Mouse (Mus musculus) layer of hippocampus, adult 2 months (tissue): Measurements from ENCODE around the gene Pmpca. TPM values are rescaled to one million over a fixed set of nuclear protein-coding genes. Genes with fewer than 3 reads are reported as not detected.
"Not testable (repeated sequence)": the region's sequence is repeated elsewhere in the genome, so short reads cannot be mapped to it uniquely, and the experiment has no call there.

Source experiments
- DNase-seq, 2 experiments: peaks; one replicate each; pipeline ENCODE4 v3.0.0; 2022; ENCODE audit warnings: low spot score in 2 of 2
- H3K27ac ChIP-seq: fragments of 200-600 bp; 2 replicates; pipeline ENCODE4 v1.8.1; 2022
- H3K4me3 ChIP-seq: fragments of 200-600 bp; 2 replicates; pipeline ENCODE4 v1.8.1; 2022; ENCODE audit warnings: mild to moderate bottlenecking
- CTCF ChIP-seq: fragments of 200-600 bp; conservative IDR thresholded peaks from 2 replicates; pipeline ENCODE4 v1.8.1; 2022; ENCODE audit warnings: antibody characterized with exemption, mild to moderate bottlenecking, moderate library complexity
- total RNA-seq, 2 experiments: library from RNA; stranded (reverse); gene quantifications; 2 replicates each; pipeline ENCODE4 v1.2.3; 2021

Pmpca gene
- total RNA-seq, 2 experiments from 2014 or later = 89.2 to 100 TPM

DNA sequence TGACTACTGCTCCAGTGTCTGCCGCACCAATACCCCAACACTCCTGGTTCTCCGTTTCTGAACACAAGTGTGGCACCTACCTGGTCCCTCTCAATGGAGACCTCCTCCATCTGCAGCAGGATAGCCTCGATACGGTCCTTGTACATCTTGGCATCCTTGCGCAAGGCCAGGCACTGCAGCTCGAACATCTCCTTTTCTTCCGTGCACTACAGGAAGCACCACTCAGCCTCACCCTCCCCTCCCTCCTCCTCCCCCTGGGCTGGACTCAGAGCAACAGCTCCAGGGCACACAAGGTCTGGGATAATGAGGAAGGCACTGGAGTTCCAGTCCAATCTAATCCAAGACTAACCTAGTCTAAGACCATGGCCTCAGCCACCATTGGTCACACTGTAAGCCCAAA is 32.5 kb upstream of the Pmpca start:
- Histone ChIP-seq H3K27ac (no peak overlapping the region), H3K4me3 (no peak overlapping the region)
- no peak for TF ChIP-seq CTCF
- no peak for DNase-seq

DNA sequence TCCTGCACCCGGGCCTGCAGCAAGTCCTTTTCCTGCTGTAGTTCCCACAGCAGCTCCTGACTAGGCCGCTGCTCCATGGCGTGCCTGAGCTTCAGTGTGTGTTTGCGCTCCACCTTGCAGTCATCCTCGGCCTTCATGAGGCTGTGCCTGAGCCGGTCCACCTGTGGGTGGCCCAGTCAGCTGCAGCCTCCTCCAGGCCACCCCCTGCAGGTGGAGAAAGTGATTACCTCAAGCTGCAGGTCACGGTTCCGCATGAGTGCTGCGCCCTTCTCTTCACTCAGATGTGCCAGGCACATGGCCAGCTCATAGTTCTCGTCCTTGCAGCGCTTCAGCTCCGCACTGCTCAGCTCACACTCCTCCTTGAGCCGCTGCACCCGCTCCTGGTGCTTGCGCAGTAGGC is 31.7 kb upstream of the Pmpca start:
- no peak overlapping the region for H3K4me3 ChIP-seq
- no peak overlapping the region for H3K27ac ChIP-seq
- TF ChIP-seq CTCF = peak; percentile 40
- no peak for DNase-seq

DNA sequence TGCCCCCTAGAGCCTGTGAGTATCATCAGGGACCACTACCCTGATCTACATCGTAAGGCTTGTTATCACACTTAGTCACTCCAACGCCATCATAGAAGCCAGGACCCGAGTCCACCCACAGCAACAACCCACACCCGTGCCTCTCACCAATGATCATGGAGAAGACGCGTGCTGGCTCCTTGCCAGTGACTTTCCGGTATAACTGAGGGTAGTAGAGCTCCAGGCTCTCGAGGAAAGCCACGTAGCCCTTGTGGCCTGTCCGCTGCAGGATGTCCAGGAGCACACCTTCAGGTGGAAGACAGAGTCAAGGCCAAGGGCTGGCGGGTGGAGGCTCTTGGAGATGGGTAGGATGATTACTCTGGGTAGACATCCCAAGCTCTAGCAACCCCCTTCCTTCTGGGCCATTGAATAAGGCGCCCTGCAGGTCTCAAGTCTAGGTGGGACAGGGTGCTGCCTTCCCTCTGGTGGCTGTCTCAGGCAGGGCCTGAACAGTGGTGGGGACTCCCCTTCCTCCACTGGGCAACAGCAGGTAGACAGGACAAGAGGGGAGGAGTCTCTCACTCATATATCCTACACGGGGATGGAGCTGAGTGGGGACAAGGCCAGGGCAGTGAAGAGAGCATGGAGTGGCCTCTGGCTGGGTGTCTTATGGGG is 30.3 kb upstream of the Pmpca start:
- no peak overlapping the region for H3K27ac ChIP-seq
- no peak overlapping the region for H3K4me3 ChIP-seq
- TF ChIP-seq CTCF = 0 out of 2 replicates have a peak, but pooled peaks have one; percentile 5
- no peak for DNase-seq

DNA sequence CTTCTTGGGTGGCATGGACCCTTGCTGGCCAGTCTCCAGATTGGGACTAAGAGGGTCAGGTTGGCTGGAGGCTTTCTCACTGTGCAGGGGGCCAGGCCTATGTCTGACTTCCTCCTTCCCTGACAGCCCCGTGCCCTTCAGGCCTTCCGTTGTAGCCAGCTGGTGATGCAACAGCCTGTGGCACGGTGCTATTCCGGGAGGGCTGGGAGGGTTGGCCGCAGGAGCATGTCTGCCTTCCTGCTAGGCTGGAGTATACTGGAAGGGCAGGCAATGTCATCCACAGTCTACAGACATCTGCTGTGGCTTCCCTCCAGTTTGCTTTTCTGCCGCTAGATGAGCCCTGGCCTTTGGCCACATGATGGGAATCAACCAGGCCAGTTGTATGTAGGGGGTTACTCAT is 29.2 kb upstream of the Pmpca start:
- H3K4me3 ChIP-seq = no peak overlapping the region
- no peak overlapping the region for H3K27ac ChIP-seq
- peak; percentile 28; the same call in 1 of the 2 replicates for TF ChIP-seq CTCF
- DNase-seq = no peak

DNA sequence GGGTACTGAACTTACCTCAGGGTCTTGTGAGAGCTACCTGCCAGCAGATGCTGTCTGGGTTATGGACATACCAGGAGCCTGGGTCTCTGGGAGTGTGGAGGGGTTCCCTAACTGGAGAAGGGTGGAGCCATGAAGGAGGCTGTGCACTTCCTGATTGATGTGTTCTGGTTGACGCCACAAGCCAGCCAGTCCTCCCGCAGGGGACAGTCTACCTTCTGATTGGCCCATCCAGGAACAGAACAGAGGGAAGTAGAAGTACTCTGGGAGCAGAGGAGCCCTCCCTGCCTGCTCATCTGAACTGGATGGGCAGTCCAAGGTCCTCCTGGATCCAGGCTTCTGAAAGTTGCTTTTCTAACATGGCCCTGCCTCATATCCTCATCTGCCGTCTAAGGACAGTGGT is 28.4 kb upstream of the Pmpca start, which contains the start of gene Card9:
Card9 (minus strand) TSS at position 147 of the 400 bp plus-strand sequence.
- TF ChIP-seq CTCF = no peak
- Histone ChIP-seq H3K4me3 (no peak within 1 kb of the TSS), H3K27ac (no peak within 1 kb of the TSS)
- no peak for DNase-seq

DNA sequence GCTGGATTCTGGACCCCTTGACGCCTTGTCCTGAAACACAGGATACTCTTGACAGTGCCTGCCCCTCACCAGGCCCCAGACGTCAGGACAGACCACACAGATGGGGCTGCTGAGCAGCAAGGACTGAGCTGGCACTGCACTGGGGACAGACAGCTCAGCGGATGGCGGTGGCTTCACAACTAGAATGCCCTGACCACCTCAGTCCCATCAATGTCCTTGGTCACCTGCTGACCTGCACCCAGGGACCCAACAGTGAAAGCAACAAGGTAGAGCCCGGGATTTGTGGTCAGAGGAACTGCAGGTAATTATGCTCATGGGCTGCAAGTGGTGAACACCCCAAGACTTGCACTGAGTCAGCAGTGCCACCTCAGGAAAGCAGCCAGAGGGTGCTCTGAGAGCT is 26.1 kb upstream of the Pmpca start:
- Histone ChIP-seq H3K27ac (no peak overlapping the region), H3K4me3 (no peak overlapping the region)
- no peak for TF ChIP-seq CTCF
- no peak for DNase-seq

DNA sequence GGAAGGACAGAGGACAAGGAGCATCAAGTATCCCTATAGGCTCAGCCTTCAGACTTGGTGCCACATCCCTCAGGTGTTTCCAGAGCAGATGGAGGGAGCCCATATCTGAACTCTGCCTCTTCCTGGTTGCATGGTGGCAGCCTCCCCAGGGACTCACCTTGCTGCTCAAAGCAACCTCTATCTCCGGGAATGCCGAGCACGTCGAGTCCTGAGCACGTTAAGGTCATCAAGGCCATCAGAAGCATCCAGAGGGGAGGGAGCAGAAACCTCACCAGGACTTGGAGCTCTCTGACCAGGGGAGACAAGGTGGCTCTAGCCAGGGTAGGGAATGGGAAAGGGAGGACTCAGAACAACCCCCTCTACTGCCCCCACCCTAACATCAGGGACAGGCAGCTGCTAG is 25.7 kb upstream of the Pmpca start:
- no peak for DNase-seq
- TF ChIP-seq CTCF = no peak
- no peak overlapping the region for H3K27ac ChIP-seq
- H3K4me3 ChIP-seq = no peak overlapping the region

DNA sequence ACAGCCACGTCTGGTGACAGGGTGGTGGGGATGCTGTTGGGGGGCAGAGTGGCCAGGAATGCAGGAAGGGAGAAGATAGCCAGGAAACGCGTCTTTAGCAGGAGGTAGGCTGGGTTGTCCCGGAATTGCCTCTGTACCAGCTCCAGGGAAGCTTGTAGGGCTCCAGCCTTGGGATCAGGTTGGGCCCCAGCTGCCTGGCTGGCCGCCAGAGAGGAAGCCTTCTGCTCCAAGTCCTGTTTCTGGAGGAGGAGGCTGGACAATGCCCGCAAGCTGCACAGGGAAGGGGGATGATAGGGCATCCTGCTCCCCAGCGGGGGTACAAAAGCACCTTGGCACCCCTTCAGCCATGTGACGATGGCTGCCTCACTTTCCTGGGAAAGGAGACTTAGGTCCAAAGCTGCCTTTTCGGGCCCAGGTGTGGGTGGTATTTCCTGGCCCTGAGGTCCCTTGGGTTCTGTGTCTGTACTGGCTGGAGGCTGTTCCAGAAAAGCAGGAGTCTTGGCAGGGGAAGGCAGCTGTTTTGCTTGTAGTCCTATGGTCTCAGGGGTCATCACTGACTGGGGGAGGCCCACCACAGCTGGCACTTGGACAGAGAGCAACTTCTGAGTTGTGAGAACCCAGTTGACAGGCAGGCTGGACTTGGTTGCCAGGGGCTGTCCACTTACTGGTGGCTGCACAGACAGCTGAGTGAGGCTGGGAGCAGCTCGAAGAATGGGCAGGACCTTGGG is 24.2 kb upstream of the Pmpca start:
- peak overlapping the region; percentile 8; the same call in 1 of the 2 replicates for H3K27ac ChIP-seq
- TF ChIP-seq CTCF = no peak
- H3K4me3 ChIP-seq = no peak overlapping the region
- no peak for DNase-seq

DNA sequence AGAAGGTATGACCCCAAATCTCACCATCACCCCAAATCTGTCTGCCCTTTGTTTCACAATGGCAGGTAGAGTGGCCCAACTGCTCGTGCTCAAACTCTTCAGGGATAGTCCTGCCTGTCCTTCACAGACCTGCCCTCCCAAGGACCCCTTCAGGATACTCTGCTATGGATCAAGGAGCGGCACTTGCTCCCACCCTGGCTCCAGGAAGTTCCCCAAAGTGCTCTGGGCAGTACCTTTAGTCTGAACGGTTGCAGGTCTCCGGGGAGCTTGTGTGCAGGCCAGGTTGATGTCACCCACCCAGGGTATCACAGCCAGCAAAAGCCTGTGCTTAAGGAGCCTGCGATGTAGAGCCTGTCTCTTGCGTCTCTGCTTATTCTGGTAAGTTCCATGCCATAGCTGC is 21.2 kb upstream of the Pmpca start:
- no peak for TF ChIP-seq CTCF

DNA sequence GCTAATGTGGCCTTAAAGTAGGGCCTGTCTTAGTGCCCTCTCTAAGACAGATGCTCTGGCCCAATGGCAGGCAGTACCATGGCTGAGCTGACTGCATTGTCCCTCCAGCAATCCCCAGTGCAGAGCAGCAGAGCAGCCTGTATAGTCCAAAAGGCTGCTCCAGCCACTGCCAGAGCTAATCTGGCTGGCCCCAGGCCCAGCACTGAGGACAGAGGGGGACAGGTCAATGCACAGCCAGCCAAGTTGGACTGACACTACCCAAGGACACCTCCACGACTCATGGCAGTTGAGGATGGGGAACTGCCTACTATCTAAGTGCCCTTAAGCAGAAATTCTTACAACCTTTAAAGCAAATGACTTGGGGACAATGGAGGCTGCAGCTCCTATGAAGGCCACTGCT is 20.6 kb upstream of the Pmpca start:
- TF ChIP-seq CTCF = no peak
- Histone ChIP-seq H3K27ac (no peak overlapping the region), H3K4me3 (no peak overlapping the region)
- DNase-seq = no peak

More for the DNA sequence above, 21.2 kb upstream of the Pmpca start:
- Histone ChIP-seq H3K27ac (no peak overlapping the region), H3K4me3 (no peak overlapping the region)
- DNase-seq = no peak

DNA sequence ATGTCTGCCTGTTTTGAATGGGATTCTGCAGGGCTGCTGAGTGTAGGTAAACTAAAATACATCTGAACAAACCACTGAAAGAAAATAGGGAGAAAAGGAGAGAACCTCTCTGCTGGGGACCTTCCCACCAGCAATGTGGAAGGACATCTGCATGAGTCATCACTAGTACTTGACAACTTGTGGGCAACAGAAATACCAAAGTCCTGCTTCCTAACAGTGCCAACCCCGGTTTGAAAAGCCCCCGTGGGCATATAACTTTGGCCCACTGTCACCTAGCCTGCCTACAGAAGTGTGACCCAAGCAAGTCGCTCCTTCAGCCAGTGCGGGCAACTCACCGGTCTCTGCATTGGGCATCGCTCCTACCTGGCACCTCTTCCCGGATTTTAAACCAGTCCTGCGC is 16.7 kb upstream of the Pmpca start:
- DNase-seq = no peak
- Histone ChIP-seq H3K27ac (no peak overlapping the region), H3K4me3 (no peak overlapping the region)
- no peak for TF ChIP-seq CTCF

DNA sequence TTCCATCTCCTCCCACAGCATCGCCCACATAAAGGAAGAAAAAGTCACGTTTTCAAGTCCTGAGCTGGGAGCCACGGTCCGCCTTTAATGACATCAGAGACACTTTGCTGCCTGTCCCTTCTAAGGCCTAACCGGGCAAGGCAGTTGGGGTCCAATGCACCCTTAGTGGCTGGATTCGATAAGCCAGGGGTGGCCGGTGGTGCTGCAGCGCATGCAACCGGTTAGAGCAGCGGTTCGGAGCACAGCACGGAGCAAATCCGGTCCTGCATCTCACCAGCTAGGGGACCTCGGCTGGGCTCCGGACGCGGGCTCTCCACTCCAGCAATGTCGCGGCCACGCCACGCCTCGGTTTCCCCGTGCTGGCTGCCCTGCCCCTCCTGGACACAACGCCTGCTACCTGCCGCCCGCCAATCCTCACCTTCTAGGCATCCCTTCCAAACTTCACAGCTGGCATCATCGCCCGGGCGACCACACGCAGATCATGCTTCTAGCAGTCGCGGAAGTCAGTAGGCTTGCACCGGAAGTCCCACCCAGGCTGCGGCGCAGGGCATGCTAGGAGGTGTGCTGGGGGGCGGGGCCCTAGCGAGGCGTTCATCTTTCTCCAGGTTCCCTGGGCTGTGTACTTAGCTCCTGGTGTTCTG is 8.9 kb upstream of the Pmpca start, which contains the start of gene Snapc4:
Snapc4 (minus strand) TSS at position 523 of the 641 bp plus-strand sequence.
- H3K27ac ChIP-seq = peak within 1 kb of the TSS; percentile 82
- peak; percentile 83 to 85 for DNase-seq
- H3K4me3 ChIP-seq = peak within 1 kb of the TSS; percentile 92
- TF ChIP-seq CTCF = no peak

DNA sequence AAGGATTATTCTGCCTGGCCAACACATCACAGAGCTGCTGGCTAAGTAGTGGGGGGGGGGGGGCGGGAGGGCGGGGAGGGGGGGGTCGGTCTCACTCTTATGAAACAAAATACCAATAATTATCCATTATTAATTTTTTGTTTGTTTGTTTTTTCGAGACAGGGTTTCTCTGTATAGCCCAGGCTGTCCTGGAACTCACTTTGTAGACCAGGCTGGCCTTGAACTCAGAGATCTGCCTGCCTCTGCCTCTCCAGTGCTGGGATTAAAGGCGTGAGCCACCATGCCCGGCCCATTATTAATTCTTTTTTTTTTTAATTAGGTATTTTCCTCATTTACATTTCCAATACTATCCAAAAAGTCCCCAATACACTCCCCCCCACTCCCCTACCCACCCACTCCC is 8.3 kb upstream of the Pmpca start:
- not testable (repeated sequence) for DNase-seq
- Histone ChIP-seq H3K4me3 (peak overlapping the region; percentile 92), H3K27ac (peak overlapping the region; percentile 82; the same call in 1 of the 2 replicates)
